Mouse (Mus musculus) ovary, adult 18-20 months (tissue): Measurements from ENCODE around the gene Dnttip1.
"Not testable (repeated sequence)": the region's sequence is repeated elsewhere in the genome, so short reads cannot be mapped to it uniquely, and the experiment has no call there.

Source experiments
- DNase-seq: peaks from one replicate; pipeline ENCODE4 v3.0.0; 2022; ENCODE audit warnings: low spot score, mixed read lengths

The Dnttip1 gene

GRCm38 (mm10) chr2:164745843-164746479 is at the start of gene Dnttip1, which contains the start of gene Wfdc3:
Dnttip1 (plus strand) TSS chr2:164745983.
Wfdc3 (minus strand) TSS chr2:164745931.
- peak; percentile 82 for DNase-seq

GRCm38 (mm10) chr2:164698201-164698600 is 47.6 kb upstream of the Dnttip1 start, which contains the start of gene Spint4:
Spint4 (plus strand) TSS chr2:164698501.
- DNase-seq, result no peak

GRCm38 (mm10) chr2:164700959-164701358 is 44.8 kb upstream of the Dnttip1 start:
- DNase-seq, result no peak

GRCm38 (mm10) chr2:164701761-164702160 is 44.0 kb upstream of the Dnttip1 start:
- DNase-seq, result no peak

GRCm38 (mm10) chr2:164704235-164704634 is 41.5 kb upstream of the Dnttip1 start:
- no peak for DNase-seq

GRCm38 (mm10) chr2:164705328-164705727 is 40.5 kb upstream of the Dnttip1 start:
- no peak for DNase-seq

GRCm38 (mm10) chr2:164705991-164706390 is 39.8 kb upstream of the Dnttip1 start:
- DNase-seq, result no peak

- DNase-seq, result no peak
These were observed 30.8 kb upstream of the Dnttip1 start, which contains the start of gene Spint5 for GRCm38 (mm10) chr2:164715005-164715404. Spint5 (plus strand) TSS chr2:164715305.

GRCm38 (mm10) chr2:164716194-164716786 is 29.5 kb upstream of the Dnttip1 start:
- DNase-seq, result not testable (repeated sequence)

GRCm38 (mm10) chr2:164723276-164723675 is 22.5 kb upstream of the Dnttip1 start:
- no peak for DNase-seq

- DNase-seq, result peak; percentile 19
These were observed 19.7 kb upstream of the Dnttip1 start for GRCm38 (mm10) chr2:164725895-164726619.

GRCm38 (mm10) chr2:164731719-164732118 is 14.1 kb upstream of the Dnttip1 start:
- DNase-seq, result no peak

- no peak for DNase-seq
These were observed 12.5 kb upstream of the Dnttip1 start for GRCm38 (mm10) chr2:164733259-164733658.

GRCm38 (mm10) chr2:164734839-164735238 is 10.9 kb upstream of the Dnttip1 start:
- DNase-seq, result no peak

GRCm38 (mm10) chr2:164735446-164735845 is 10.3 kb upstream of the Dnttip1 start:
- no peak for DNase-seq

- no peak for DNase-seq
These were observed 8.2 kb upstream of the Dnttip1 start for GRCm38 (mm10) chr2:164737377-164738090.

GRCm38 (mm10) chr2:164739876-164740275 is 5.9 kb upstream of the Dnttip1 start:
- DNase-seq, result no peak

- DNase-seq, result no peak
These were observed 796 bp upstream of the Dnttip1 start for GRCm38 (mm10) chr2:164744987-164745386.

- DNase-seq, result no peak
These were observed 910 bp downstream of the Dnttip1 start for GRCm38 (mm10) chr2:164746693-164747092.

- DNase-seq, result no peak
These were observed 2.4 kb downstream of the Dnttip1 start for GRCm38 (mm10) chr2:164748191-164748590.

- DNase-seq, result no peak
These were observed 3.2 kb downstream of the Dnttip1 start for GRCm38 (mm10) chr2:164748991-164749390.

- no peak for DNase-seq
These were observed 6.7 kb downstream of the Dnttip1 start for GRCm38 (mm10) chr2:164752454-164752853.
